Mouse (Mus musculus): Measurements from ENCODE around the gene Ccdc88b. TPM values are rescaled to one million over a fixed set of nuclear protein-coding genes. Genes with fewer than 3 reads are reported as not detected.

The Ccdc88b gene
- polyA plus RNA-seq, 1 experiment = 0.27 TPM

- Histone ChIP-seq H3ac (ENCODE audit: control insufficient read depth, insufficient read length, low read depth) (no peak overlapping the region), H3K79me2 (ENCODE audit: control insufficient read depth, insufficient read depth) (no peaks in the 10 kb centered on the region), H3K79me3 (ENCODE audit: low read depth) (no peaks in the 10 kb centered on the region), H3K27me3 (ENCODE audit: control insufficient read depth, insufficient read depth, insufficient read length) (no peaks in the 10 kb centered on the region), H3K36me3 (ENCODE audit: control insufficient read depth, insufficient read depth) (no peaks in the 10 kb centered on the region), H3K4me3 (ENCODE audit: insufficient read depth, poor library complexity, severe bottlenecking) (no peak overlapping the region)
- TF ChIP-seq CTCF (IDR thresholded peaks at IDR 0.05; ENCODE audit: control insufficient read depth, insufficient read depth, insufficient read length) = no peak
- no peak for TF ChIP-seq CEBPB (IDR thresholded peaks at IDR 0.05; ENCODE audit: low read depth)
- TF ChIP-seq FOSL1 (IDR thresholded peaks at IDR 0.05; ENCODE audit: insufficient read depth, low read length, poor library complexity, severe bottlenecking) = no peak
Observed at GRCm38 (mm10) chr19:6860706-6861105, 2.7 kb upstream of the Ccdc88b start.

GRCm38 (mm10) chr19:6859971-6860370 lies 2.0 kb upstream of the Ccdc88b start:
- TF ChIP-seq FOSL1 (IDR thresholded peaks at IDR 0.05; ENCODE audit: insufficient read depth, low read length, poor library complexity, severe bottlenecking) = no peak
- no peak for TF ChIP-seq CTCF (IDR thresholded peaks at IDR 0.05; ENCODE audit: control insufficient read depth, insufficient read depth, insufficient read length)
- TF ChIP-seq MYOG (IDR thresholded peaks at IDR 0.05; ENCODE audit: control insufficient read depth, extremely low read depth, insufficient read length) = no peak
- TF ChIP-seq MYOD1 (IDR thresholded peaks at IDR 0.05; ENCODE audit: control insufficient read depth, insufficient read length, low read depth) = no peak
- no peak for TF ChIP-seq USF1 (IDR thresholded peaks at IDR 0.05; ENCODE audit: low read depth)
- TF ChIP-seq CEBPB (IDR thresholded peaks at IDR 0.05; ENCODE audit: low read depth) = no peak
- TF ChIP-seq MAX (IDR thresholded peaks at IDR 0.05) = no peak
- H3K4me3 ChIP-seq (ENCODE audit: insufficient read depth, poor library complexity, severe bottlenecking) = no peak overlapping the region

GRCm38 (mm10) chr19:6859032-6859651 lies 1.1 kb upstream of the Ccdc88b start:
- TF ChIP-seq MAX (IDR thresholded peaks at IDR 0.05) (no peak), MYOD1 (IDR thresholded peaks at IDR 0.05; ENCODE audit: control insufficient read depth, insufficient read length, low read depth) (no peak), MYOG (IDR thresholded peaks at IDR 0.05; ENCODE audit: control insufficient read depth, extremely low read depth, insufficient read length) (no peak), USF1 (IDR thresholded peaks at IDR 0.05; ENCODE audit: low read depth) (no peak), FOSL1 (IDR thresholded peaks at IDR 0.05; ENCODE audit: insufficient read depth, low read length, poor library complexity, severe bottlenecking) (no peak), CEBPB (IDR thresholded peaks at IDR 0.05; ENCODE audit: low read depth) (no peak), CTCF (IDR thresholded peaks at IDR 0.05; ENCODE audit: control insufficient read depth, insufficient read depth, insufficient read length) (no peak)

More at GRCm38 (mm10) chr19:6859971-6860370, 2.0 kb upstream of the Ccdc88b start:
- no peaks in the 10 kb centered on the region for H3K79me2 ChIP-seq (ENCODE audit: control insufficient read depth, insufficient read depth)
- H3K27me3 ChIP-seq (ENCODE audit: control insufficient read depth, insufficient read depth, insufficient read length) = no peaks in the 10 kb centered on the region
- no peaks in the 10 kb centered on the region for H3K79me3 ChIP-seq (ENCODE audit: low read depth)
- H3K36me3 ChIP-seq (ENCODE audit: control insufficient read depth, insufficient read depth) = no peaks in the 10 kb centered on the region
- H3ac ChIP-seq (ENCODE audit: control insufficient read depth, insufficient read length, low read depth) = no peak overlapping the region

GRCm38 (mm10) chr19:6857391-6858005 lies 513 bp downstream of the Ccdc88b start:
- TF ChIP-seq MAX (IDR thresholded peaks at IDR 0.05) = no peak
- TF ChIP-seq CTCF (IDR thresholded peaks at IDR 0.05; ENCODE audit: control insufficient read depth, insufficient read depth, insufficient read length) = no peak
- TF ChIP-seq CEBPB (IDR thresholded peaks at IDR 0.05; ENCODE audit: low read depth) = no peak
- no peak for TF ChIP-seq USF1 (IDR thresholded peaks at IDR 0.05; ENCODE audit: low read depth)
- TF ChIP-seq MYOD1 (IDR thresholded peaks at IDR 0.05; ENCODE audit: control insufficient read depth, insufficient read length, low read depth) = no peak
- no peak for TF ChIP-seq FOSL1 (IDR thresholded peaks at IDR 0.05; ENCODE audit: insufficient read depth, low read length, poor library complexity, severe bottlenecking)
- no peak for TF ChIP-seq MYOG (IDR thresholded peaks at IDR 0.05; ENCODE audit: control insufficient read depth, extremely low read depth, insufficient read length)
- Histone ChIP-seq H3ac (ENCODE audit: control insufficient read depth, insufficient read length, low read depth) (no peak overlapping the region), H3K27me3 (ENCODE audit: control insufficient read depth, insufficient read depth, insufficient read length) (no peaks in the 10 kb centered on the region), H3K79me3 (ENCODE audit: low read depth) (no peaks in the 10 kb centered on the region), H3K79me2 (ENCODE audit: control insufficient read depth, insufficient read depth) (no peaks in the 10 kb centered on the region), H3K36me3 (ENCODE audit: control insufficient read depth, insufficient read depth) (no peaks in the 10 kb centered on the region), H3K4me3 (ENCODE audit: insufficient read depth, poor library complexity, severe bottlenecking) (no peak overlapping the region)

More at GRCm38 (mm10) chr19:6859032-6859651, 1.1 kb upstream of the Ccdc88b start:
- Histone ChIP-seq H3K36me3 (ENCODE audit: control insufficient read depth, insufficient read depth) (no peaks in the 10 kb centered on the region), H3K27me3 (ENCODE audit: control insufficient read depth, insufficient read depth, insufficient read length) (no peaks in the 10 kb centered on the region), H3K4me3 (ENCODE audit: insufficient read depth, poor library complexity, severe bottlenecking) (no peak overlapping the region), H3ac (ENCODE audit: control insufficient read depth, insufficient read length, low read depth) (no peak overlapping the region), H3K79me2 (ENCODE audit: control insufficient read depth, insufficient read depth) (no peaks in the 10 kb centered on the region), H3K79me3 (ENCODE audit: low read depth) (no peaks in the 10 kb centered on the region)

- Histone ChIP-seq H3K79me3 (ENCODE audit: low read depth) (no peaks in the 10 kb centered on the region), H3K79me2 (ENCODE audit: control insufficient read depth, insufficient read depth) (no peaks in the 10 kb centered on the region), H3K36me3 (ENCODE audit: control insufficient read depth, insufficient read depth) (no peaks in the 10 kb centered on the region), H3K4me3 (ENCODE audit: insufficient read depth, poor library complexity, severe bottlenecking) (no peak overlapping the region), H3K27me3 (ENCODE audit: control insufficient read depth, insufficient read depth, insufficient read length) (no peaks in the 10 kb centered on the region), H3ac (ENCODE audit: control insufficient read depth, insufficient read length, low read depth) (no peak overlapping the region)
- no peak for TF ChIP-seq MYOD1 (IDR thresholded peaks at IDR 0.05; ENCODE audit: control insufficient read depth, insufficient read length, low read depth)
- TF ChIP-seq CEBPB (IDR thresholded peaks at IDR 0.05; ENCODE audit: low read depth) = no peak
- no peak for TF ChIP-seq USF1 (IDR thresholded peaks at IDR 0.05; ENCODE audit: low read depth)
- TF ChIP-seq MYOG (IDR thresholded peaks at IDR 0.05; ENCODE audit: control insufficient read depth, extremely low read depth, insufficient read length) = no peak
- no peak for TF ChIP-seq CTCF (IDR thresholded peaks at IDR 0.05; ENCODE audit: control insufficient read depth, insufficient read depth, insufficient read length)
- no peak for TF ChIP-seq MAX (IDR thresholded peaks at IDR 0.05)
- no peak for TF ChIP-seq FOSL1 (IDR thresholded peaks at IDR 0.05; ENCODE audit: insufficient read depth, low read length, poor library complexity, severe bottlenecking)
Observed at GRCm38 (mm10) chr19:6857003-6857360, 1.0 kb downstream of the Ccdc88b start.
